Mouse (Mus musculus): ENCODE results near the gene Taf6.

GRCm38 (mm10) chr5:138195463-138195862, 8.2 kb upstream of the Taf6 start:
- TF ChIP-seq POLR2A (IDR thresholded peaks at IDR 0.05; ENCODE audit: low read depth, low read length) (no peak), CTCF (conservative IDR thresholded peaks at IDR 0.05; ENCODE audit: insufficient read depth, insufficient read length, low read depth, low read length) (no peak)
